Mouse (Mus musculus): ENCODE results near the gene Gm9195. TPM values are rescaled to one million over a fixed set of nuclear protein-coding genes. Genes with fewer than 3 reads are reported as not detected.
A peak's percentile ranks its signal among the peaks of the same experiment; 100 is the strongest.

Gene Gm9195
- not detected in 2 replicates for polyA plus RNA-seq (2012; ENCODE audit: insufficient read depth, insufficient read length, low replicate concordance, missing spikeins)

DNA sequence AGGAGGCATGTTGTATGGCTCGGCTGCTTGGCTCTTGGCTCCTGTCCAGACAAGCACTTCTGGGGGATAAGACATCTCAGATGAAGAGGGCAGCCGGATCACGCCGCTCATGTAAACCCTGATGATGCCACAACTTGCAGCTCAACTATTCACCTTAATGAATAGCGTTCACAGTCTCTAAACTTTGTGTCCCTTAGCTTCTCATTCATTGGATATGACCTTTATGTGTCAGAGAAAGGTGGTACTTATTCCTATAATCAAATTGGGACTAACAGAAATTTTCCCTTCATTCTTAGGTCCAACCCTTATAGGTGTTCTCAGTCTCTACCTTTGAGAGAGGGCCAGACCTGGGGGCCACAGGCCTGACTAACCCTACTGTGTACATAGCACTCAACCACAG, at the start of gene Gm9195:
Gm9195 (minus strand) TSS at position 101 of the 400 bp plus-strand sequence.
- TF ChIP-seq CTCF (IDR thresholded peaks at IDR 0.05; ENCODE audit: insufficient read depth, low read depth, low read length): no peak
- no peak for TF ChIP-seq POLR2A (IDR thresholded peaks at IDR 0.05; ENCODE audit: insufficient read depth, low read depth, low read length)
- Histone ChIP-seq H3K27ac (ENCODE audit: insufficient read depth, low read depth, low read length) (no peak within 1 kb of the TSS), H3K4me3 (ENCODE audit: insufficient read depth, low read depth, low read length) (no peak within 1 kb of the TSS), H3K4me1 (ENCODE audit: control insufficient read depth, insufficient read depth, low read length) (no peaks in the 10 kb centered on the region)
- WGBS: 78% methylated on average over 5 of the region's 5 CpGs

DNA sequence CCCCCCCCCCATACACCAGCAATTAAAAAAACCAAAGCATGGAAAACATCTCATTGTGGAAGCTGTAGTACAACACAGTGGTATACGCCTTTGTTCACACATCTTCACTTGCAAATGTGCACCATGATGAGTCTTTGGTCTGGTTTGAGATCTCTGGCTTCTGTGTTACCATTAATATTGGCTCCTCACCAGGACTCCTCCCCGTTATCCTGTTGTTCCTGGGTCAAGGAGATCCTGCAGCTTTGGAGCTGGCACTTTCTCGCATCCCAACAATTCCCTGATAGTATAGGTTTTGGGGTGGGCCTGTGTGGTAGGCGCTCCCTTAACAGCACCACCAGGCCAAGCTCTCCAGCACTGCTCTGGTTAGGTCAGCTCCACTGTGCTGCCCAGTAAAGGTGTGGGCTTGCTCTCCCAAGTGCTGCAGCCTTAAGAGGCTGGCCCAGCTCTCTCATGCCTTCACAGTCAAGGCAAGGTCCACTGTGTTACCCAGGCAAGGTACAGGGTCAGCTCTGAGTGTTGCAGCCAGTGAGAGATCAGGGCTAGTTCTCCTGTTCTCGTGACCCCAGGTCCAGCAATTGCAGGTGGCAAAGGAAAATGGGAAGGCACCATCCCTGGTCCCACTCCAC, 44.9 kb upstream of the Gm9195 start:
- H3K4me1 ChIP-seq (ENCODE audit: control insufficient read depth, insufficient read depth, low read length): peaks cover 13% of the 10 kb centered on the region
- H3K4me3 ChIP-seq (ENCODE audit: insufficient read depth, low read depth, low read length): no peak overlapping the region
- no peak overlapping the region for H3K27ac ChIP-seq (ENCODE audit: insufficient read depth, low read depth, low read length)
- WGBS: 93% methylated on average over 5 of the region's 5 CpGs
- no peak for TF ChIP-seq POLR2A (IDR thresholded peaks at IDR 0.05; ENCODE audit: insufficient read depth, low read depth, low read length)
- TF ChIP-seq CTCF (IDR thresholded peaks at IDR 0.05; ENCODE audit: insufficient read depth, low read depth, low read length): no peak

DNA sequence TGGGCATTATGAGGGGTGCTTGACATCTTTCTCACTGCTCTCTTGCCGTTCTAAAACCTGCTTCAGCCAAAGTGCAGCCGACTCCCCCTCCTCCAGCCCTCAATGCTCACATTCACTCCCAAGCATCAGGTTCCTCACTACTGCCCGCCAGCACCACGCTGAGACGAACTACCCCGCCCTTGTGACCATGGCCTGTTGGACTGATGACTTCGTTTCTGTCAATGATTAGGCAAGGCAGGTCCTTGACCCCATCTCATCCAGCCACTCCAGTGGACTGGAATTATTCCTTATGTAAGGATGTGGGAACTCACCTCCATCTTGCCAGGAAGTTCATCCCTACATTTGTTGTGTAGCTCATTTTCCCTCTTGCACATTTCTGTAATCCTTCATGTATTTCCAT, 42.2 kb upstream of the Gm9195 start:
- 89% methylated on average over 7 of the region's 7 CpGs for WGBS
- TF ChIP-seq POLR2A (IDR thresholded peaks at IDR 0.05; ENCODE audit: insufficient read depth, low read depth, low read length) (no peak), CTCF (IDR thresholded peaks at IDR 0.05; ENCODE audit: insufficient read depth, low read depth, low read length) (no peak)
- H3K4me3 ChIP-seq (ENCODE audit: insufficient read depth, low read depth, low read length): no peak overlapping the region

DNA sequence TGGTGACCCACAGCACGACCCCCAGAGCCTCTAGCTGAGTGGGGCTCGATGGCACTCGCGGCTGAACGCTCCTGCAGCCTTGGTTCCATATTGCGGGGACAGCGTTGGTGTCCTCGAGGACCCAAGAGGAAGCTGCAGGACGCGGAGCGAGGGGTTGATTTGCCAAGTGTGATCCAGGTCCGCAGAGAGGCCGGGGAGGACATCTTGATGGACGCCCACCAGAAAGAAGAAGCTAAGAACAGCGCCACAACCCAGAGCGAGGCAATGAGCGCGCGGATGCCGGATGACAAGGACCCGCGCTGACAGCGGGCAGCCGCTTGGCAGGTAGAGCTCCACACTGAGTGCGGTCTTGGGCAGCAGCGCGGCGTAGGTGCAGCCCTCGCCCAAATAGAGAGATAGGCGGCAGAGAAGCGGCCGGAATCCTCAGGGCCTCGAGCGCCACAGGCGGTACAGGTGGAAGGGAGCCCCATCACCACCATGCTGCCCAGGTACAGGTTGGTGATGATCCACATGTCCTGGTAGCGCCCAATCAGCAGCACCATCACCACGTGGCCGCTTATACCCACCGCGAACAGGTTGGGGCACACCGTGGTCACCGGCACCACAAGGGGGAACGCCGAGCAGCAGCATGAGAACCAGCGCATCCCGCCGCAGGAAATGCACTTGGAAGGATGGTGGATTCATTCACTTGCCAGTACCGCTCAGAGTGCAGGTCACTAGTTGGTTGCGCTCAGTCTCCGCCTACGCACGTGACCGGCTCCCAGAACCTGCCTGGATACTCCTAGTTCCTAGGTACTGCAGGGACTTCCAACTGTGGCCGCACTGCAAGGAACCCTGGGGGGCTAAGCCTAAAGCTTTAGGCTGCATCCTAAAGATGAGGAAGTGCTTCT, 40.6 kb upstream of the Gm9195 start:
- WGBS: 2% methylated on average over 54 of the region's 54 CpGs
- TF ChIP-seq POLR2A (IDR thresholded peaks at IDR 0.05; ENCODE audit: insufficient read depth, low read depth, low read length): no peak
- TF ChIP-seq CTCF (IDR thresholded peaks at IDR 0.05; ENCODE audit: insufficient read depth, low read depth, low read length): peak; percentile 7; the same call in 1 of the 2 replicates
- H3K4me1 ChIP-seq (ENCODE audit: control insufficient read depth, insufficient read depth, low read length): peaks cover 13% of the 10 kb centered on the region
- H3K4me3 ChIP-seq (ENCODE audit: insufficient read depth, low read depth, low read length): peak overlapping the region; percentile 36
- no peak overlapping the region for H3K27ac ChIP-seq (ENCODE audit: insufficient read depth, low read depth, low read length)

More for the DNA sequence above, 42.2 kb upstream of the Gm9195 start:
- Histone ChIP-seq H3K27ac (ENCODE audit: insufficient read depth, low read depth, low read length) (no peak overlapping the region), H3K4me1 (ENCODE audit: control insufficient read depth, insufficient read depth, low read length) (peaks cover 13% of the 10 kb centered on the region)

DNA sequence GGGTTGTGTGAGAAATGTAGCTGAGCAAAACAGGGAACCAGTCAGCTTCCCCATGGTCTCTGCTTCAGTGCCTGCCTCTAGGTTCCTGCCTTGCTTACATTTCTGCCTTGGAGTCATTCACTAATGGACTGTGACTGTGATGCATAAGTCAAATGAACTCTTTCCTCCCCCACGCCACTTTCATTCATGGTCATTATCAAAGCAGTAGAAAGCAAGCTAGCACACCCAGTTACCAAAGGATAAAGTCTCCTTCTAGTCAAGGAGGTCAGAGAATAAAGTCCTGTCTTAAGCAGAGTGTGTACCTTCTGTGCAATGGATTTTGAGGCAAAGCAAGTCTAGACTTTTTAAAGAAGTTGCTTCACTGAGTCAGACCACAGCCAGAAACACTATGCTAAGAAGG, 35.5 kb upstream of the Gm9195 start:
- TF ChIP-seq CTCF (IDR thresholded peaks at IDR 0.05; ENCODE audit: insufficient read depth, low read depth, low read length) (no peak), POLR2A (IDR thresholded peaks at IDR 0.05; ENCODE audit: insufficient read depth, low read depth, low read length) (no peak)
- no peak overlapping the region for H3K4me3 ChIP-seq (ENCODE audit: insufficient read depth, low read depth, low read length)
- 80% methylated on average over 1 of the region's 1 CpGs for WGBS
- H3K4me1 ChIP-seq (ENCODE audit: control insufficient read depth, insufficient read depth, low read length): peaks cover 6% of the 10 kb centered on the region
- H3K27ac ChIP-seq (ENCODE audit: insufficient read depth, low read depth, low read length): no peak overlapping the region

DNA sequence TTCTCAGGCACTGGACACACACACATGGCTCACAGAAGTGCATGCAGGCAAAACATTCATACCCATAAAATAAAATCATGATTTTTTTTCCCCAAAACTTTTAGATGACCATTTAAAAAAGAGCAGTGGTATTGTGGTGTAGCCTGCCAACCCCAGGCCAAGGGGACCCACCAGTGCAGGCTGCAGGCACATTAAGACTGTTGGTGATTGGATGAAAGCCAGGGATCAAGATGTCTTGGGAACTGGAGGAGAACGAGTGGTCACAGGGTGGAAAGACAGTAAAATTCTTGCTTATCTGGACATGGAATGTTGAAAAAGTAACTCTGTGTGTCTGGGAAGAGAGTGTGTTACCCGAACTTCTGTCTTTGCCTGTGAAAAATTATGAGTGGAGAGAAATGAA, 27.9 kb upstream of the Gm9195 start:
- no peaks in the 10 kb centered on the region for H3K4me1 ChIP-seq (ENCODE audit: control insufficient read depth, insufficient read depth, low read length)
- H3K4me3 ChIP-seq (ENCODE audit: insufficient read depth, low read depth, low read length): no peak overlapping the region
- TF ChIP-seq CTCF (IDR thresholded peaks at IDR 0.05; ENCODE audit: insufficient read depth, low read depth, low read length): no peak
- TF ChIP-seq POLR2A (IDR thresholded peaks at IDR 0.05; ENCODE audit: insufficient read depth, low read depth, low read length): no peak
- H3K27ac ChIP-seq (ENCODE audit: insufficient read depth, low read depth, low read length): no peak overlapping the region
- 63% methylated on average over 2 of the region's 2 CpGs for WGBS

DNA sequence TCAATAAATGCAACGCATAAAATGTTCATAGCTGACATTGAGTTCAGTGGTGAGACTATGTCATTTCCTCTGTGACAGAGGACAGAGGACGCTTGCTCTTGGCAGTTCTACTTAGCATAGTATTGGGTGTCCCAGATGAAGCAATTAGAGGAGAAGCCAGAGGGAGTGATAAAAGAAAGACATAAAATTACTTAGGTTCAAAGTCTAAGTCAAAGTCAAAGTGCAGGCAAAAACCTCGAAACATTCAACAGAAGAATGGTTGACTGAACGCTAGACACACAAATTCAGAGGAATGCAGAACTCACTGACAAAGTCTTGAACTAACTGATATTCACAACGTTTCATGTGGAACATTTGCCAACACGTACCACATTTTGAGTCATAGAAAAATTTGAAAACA, 27.1 kb upstream of the Gm9195 start:
- TF ChIP-seq CTCF (IDR thresholded peaks at IDR 0.05; ENCODE audit: insufficient read depth, low read depth, low read length) (no peak), POLR2A (IDR thresholded peaks at IDR 0.05; ENCODE audit: insufficient read depth, low read depth, low read length) (no peak)
- no peak overlapping the region for H3K4me3 ChIP-seq (ENCODE audit: insufficient read depth, low read depth, low read length)
- no peak overlapping the region for H3K27ac ChIP-seq (ENCODE audit: insufficient read depth, low read depth, low read length)
- 85% methylated on average over 6 of the region's 6 CpGs for WGBS
- H3K4me1 ChIP-seq (ENCODE audit: control insufficient read depth, insufficient read depth, low read length): no peaks in the 10 kb centered on the region

DNA sequence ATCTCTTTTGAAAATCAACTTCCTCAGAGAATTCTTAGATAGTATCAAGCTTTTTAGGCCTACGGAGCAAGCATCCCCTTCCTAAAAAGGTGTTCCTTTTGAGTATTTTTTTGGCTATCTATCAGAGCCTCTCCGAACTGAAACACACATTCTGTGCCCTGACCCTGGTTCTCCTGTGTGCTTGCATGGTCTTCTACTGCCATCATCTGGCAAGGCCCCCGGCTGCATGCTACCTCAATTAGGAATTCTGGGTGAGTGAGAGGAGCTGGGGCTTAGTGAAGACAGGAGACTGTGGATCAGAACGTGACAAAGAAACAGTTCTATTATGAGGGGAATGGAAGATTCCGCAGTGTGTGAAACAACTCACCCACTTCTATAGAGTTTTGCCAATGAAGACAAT, 24.7 kb upstream of the Gm9195 start:
- 0 out of 2 replicates have a peak, but pooled peaks have one; percentile 38 for TF ChIP-seq CTCF (IDR thresholded peaks at IDR 0.05; ENCODE audit: insufficient read depth, low read depth, low read length)
- TF ChIP-seq POLR2A (IDR thresholded peaks at IDR 0.05; ENCODE audit: insufficient read depth, low read depth, low read length): no peak
- no peaks in the 10 kb centered on the region for H3K4me1 ChIP-seq (ENCODE audit: control insufficient read depth, insufficient read depth, low read length)
- no peak overlapping the region for H3K4me3 ChIP-seq (ENCODE audit: insufficient read depth, low read depth, low read length)
- no peak overlapping the region for H3K27ac ChIP-seq (ENCODE audit: insufficient read depth, low read depth, low read length)
- 20% methylated on average over 5 of the region's 5 CpGs for WGBS
